Comparison of ENCODE assay signal across 9 mouse cellular contexts in genomic region chr15:80225796-80226195, GRCm38 (mm10). TPM values are rescaled to one million over a fixed set of nuclear protein-coding genes. Genes with fewer than 3 reads are reported as not detected.
DNase-seq lines count a peak whose midpoint lies in the region; ATAC-seq lines count a peak whose summit lies in the region.
"Had no signal": no experiment of that assay in that cellular context is flagged by ENCODE, and none has a peak within 500 bp of the region (broad histone marks: within the 10 kb centered on the region; RNA-seq: fewer than 3 reads in every experiment).

No protein-coding gene starts in this region.

- H3K36me3 ChIP-seq in hindbrain, embryonic 14.5 days (replicated peaks; ENCODE audit: control insufficient read depth, insufficient read depth), result no peaks in the 10 kb centered on the region
- no peaks in the 10 kb centered on the region for H3K36me3 ChIP-seq in hindbrain, embryonic 13.5 days
- no peaks in the 10 kb centered on the region for H3K36me3 ChIP-seq in embryonic facial prominence, embryonic 11.5 days (replicated peaks; ENCODE audit: control insufficient read depth, insufficient read depth, low read depth, low read length)
- H3K36me3 ChIP-seq in limb, embryonic 10.5 days, result no peaks in the 10 kb centered on the region

- H3K27ac ChIP-seq in hindbrain, embryonic 14.5 days, result no peak overlapping the region
- H3K27ac ChIP-seq in hindbrain, embryonic 13.5 days, result no peak overlapping the region
- no peak overlapping the region for H3K27ac ChIP-seq in embryonic facial prominence, embryonic 11.5 days (replicated peaks; ENCODE audit: low read depth, low read length)
- H3K27ac ChIP-seq in limb, embryonic 10.5 days, result no peak overlapping the region

- no peaks in the 10 kb centered on the region for H3K9me3 ChIP-seq in hindbrain, embryonic 14.5 days (ENCODE audit: control insufficient read depth, low read length)
- no peaks in the 10 kb centered on the region for H3K9me3 ChIP-seq in hindbrain, embryonic 13.5 days
- no peaks in the 10 kb centered on the region for H3K9me3 ChIP-seq in embryonic facial prominence, embryonic 11.5 days (replicated peaks; ENCODE audit: control insufficient read depth, low read length)
- no peaks in the 10 kb centered on the region for H3K9me3 ChIP-seq in limb, embryonic 10.5 days (replicated peaks)

- H3K4me2 ChIP-seq in hindbrain, embryonic 14.5 days (replicated peaks), result no peak overlapping the region
- H3K4me2 ChIP-seq in hindbrain, embryonic 13.5 days, result no peak overlapping the region
- no peak overlapping the region for H3K4me2 ChIP-seq in embryonic facial prominence, embryonic 11.5 days (ENCODE audit: low read depth, low read length)

- no peaks in the 10 kb centered on the region for H3K4me1 ChIP-seq in hindbrain, embryonic 14.5 days (replicated peaks; ENCODE audit: control insufficient read depth, insufficient read depth, low read length)
- peaks cover 5% of the 10 kb centered on the region; the same call in 1 of the 2 replicates for H3K4me1 ChIP-seq in hindbrain, embryonic 13.5 days (replicated peaks)
- no peaks in the 10 kb centered on the region for H3K4me1 ChIP-seq in embryonic facial prominence, embryonic 11.5 days (ENCODE audit: control insufficient read depth, insufficient read depth, low read length)
- H3K4me1 ChIP-seq in limb, embryonic 10.5 days, result no peaks in the 10 kb centered on the region

- H3K9ac ChIP-seq in hindbrain, embryonic 14.5 days, result no peak overlapping the region
- H3K9ac ChIP-seq in hindbrain, embryonic 13.5 days, result no peak overlapping the region
- no peak overlapping the region for H3K9ac ChIP-seq in embryonic facial prominence, embryonic 11.5 days (replicated peaks; ENCODE audit: low read length)

- H3K27me3 ChIP-seq in hindbrain, embryonic 14.5 days (ENCODE audit: control insufficient read depth, insufficient read depth, low read length), result no peaks in the 10 kb centered on the region
- no peaks in the 10 kb centered on the region for H3K27me3 ChIP-seq in hindbrain, embryonic 13.5 days
- no peaks in the 10 kb centered on the region for H3K27me3 ChIP-seq in embryonic facial prominence, embryonic 11.5 days (ENCODE audit: control insufficient read depth, insufficient read depth, low read length)
- no peaks in the 10 kb centered on the region for H3K27me3 ChIP-seq in limb, embryonic 10.5 days (ENCODE audit: low read depth, poor library complexity, severe bottlenecking)

- peak; percentile 45 for DNase-seq in hindbrain, embryonic 14.5 days (ENCODE audit: low spot score)
- DNase-seq in CD8-positive naive resting alpha-beta T cell, adult 2 months (ENCODE audit: low read depth in 2 of 2, low spot score in 2 of 2), result peak; percentile 56 to 67
- DNase-seq in adrenal gland, adult 2 months, result peak; percentile 48
- DNase-seq in embryonic facial prominence, embryonic 11.5 days (ENCODE audit: low spot score), result peak; percentile 69
- peak; percentile 72 for DNase-seq in limb, embryonic 10.5 days (ENCODE audit: low spot score)

- no peak for ATAC-seq in hindbrain, embryonic 14.5 days (ENCODE audit: low FRiP score)
- no peak for ATAC-seq in hindbrain, embryonic 13.5 days (ENCODE audit: low FRiP score)
- ATAC-seq in embryonic facial prominence, embryonic 11.5 days (replicated peaks; ENCODE audit: insufficient number of reproducible peaks, low FRiP score, low TSS enrichment, low read depth), result no peak
- ATAC-seq in neutrophil, adult 5-6 weeks (ENCODE audit: extremely low read depth, insufficient number of reproducible peaks, low FRiP score, poor library complexity, severe bottlenecking), result peak; percentile 68; the same call in 1 of the 2 replicates
- no peak for ATAC-seq in monocyte, adult 5-6 weeks (replicated peaks; ENCODE audit: insufficient number of reproducible peaks, low FRiP score, low TSS enrichment, poor library complexity, severe bottlenecking)

- 41% methylated on average over 2 of the region's 2 CpGs for WGBS in hindbrain, embryonic 14.5 days
- 46% methylated on average over 2 of the region's 2 CpGs for WGBS in hindbrain, embryonic 13.5 days
- WGBS in embryonic facial prominence, embryonic 11.5 days, result 48% methylated on average over 2 of the region's 2 CpGs
- WGBS in limb, embryonic 10.5 days, result 49% methylated on average over 2 of the region's 2 CpGs

- no peak overlapping the region for H3K4me3 ChIP-seq in hindbrain, embryonic 14.5 days (replicated peaks; ENCODE audit: low read length)
- no peak overlapping the region for H3K4me3 ChIP-seq in hindbrain, embryonic 13.5 days
- no peak overlapping the region for H3K4me3 ChIP-seq in embryonic facial prominence, embryonic 11.5 days (ENCODE audit: low read depth, low read length)
- H3K4me3 ChIP-seq in limb, embryonic 10.5 days, result no peak overlapping the region
- H3K4me3 ChIP-seq: erythroblast, embryonic 14.5 days had no signal

RNA-seq across cellular contexts. Expression of gene Mief1, which starts 8.0 kb away (rescaled TPM):
- 36.4 and 38.6 TPM in 2 replicates for polyA plus RNA-seq in hindbrain, embryonic 14.5 days (2014; fragmentation: Nextera tagmentation; extraction: Ambion mirVana)
- 36.9 and 37.7 TPM in 2 replicates for polyA plus RNA-seq in hindbrain, embryonic 13.5 days (2015; fragmentation: Nextera tagmentation; extraction: Ambion mirVana)
- total RNA-seq in adrenal gland, adult 2 months (2021), result 10 to 100 TPM; 38.7 to 47.7 TPM
- 17.1 and 17.8 TPM in 2 replicates for polyA plus RNA-seq in adrenal gland, adult 2 months (2012; rRNA removed)
- 35.7 and 36.7 TPM in 2 replicates for polyA plus RNA-seq in embryonic facial prominence, embryonic 11.5 days (2014; fragmentation: Nextera tagmentation; extraction: Ambion mirVana)
- 42.4 and 43.7 TPM in 2 replicates for polyA plus RNA-seq in limb, embryonic 10.5 days (2016; fragmentation: Nextera tagmentation; extraction: Ambion mirVana)
- total RNA-seq in neutrophil, adult 5-6 weeks (2017), result 36.0 and 37.5 TPM in 2 replicates
- 28.7 to 38.2 TPM (median 29.9 TPM) in 3 replicates for total RNA-seq in monocyte, adult 5-6 weeks (2017)

RNA-seq across cellular contexts. Expression of gene AC140267.1, which starts 9.8 kb away (rescaled TPM):
- not detected in 2 replicates for polyA plus RNA-seq in hindbrain, embryonic 14.5 days (2014; fragmentation: Nextera tagmentation; extraction: Ambion mirVana)
- polyA plus RNA-seq in hindbrain, embryonic 13.5 days (2015; fragmentation: Nextera tagmentation; extraction: Ambion mirVana), result not detected in 2 replicates
- total RNA-seq in adrenal gland, adult 2 months (2021), result 10 to 100 TPM in 1 of 2 experiments, 1 to 10 TPM in 1; 6.8 to 20.2 TPM
- polyA plus RNA-seq in adrenal gland, adult 2 months (2012; rRNA removed), result not detected in 2 replicates
- polyA plus RNA-seq in embryonic facial prominence, embryonic 11.5 days (2014; fragmentation: Nextera tagmentation; extraction: Ambion mirVana), result not detected in 2 replicates
- polyA plus RNA-seq in limb, embryonic 10.5 days (2016; fragmentation: Nextera tagmentation; extraction: Ambion mirVana), result not detected in 2 replicates
- not detected in 2 replicates for total RNA-seq in neutrophil, adult 5-6 weeks (2017)
- not detected in 3 replicates for total RNA-seq in monocyte, adult 5-6 weeks (2017)
- polyA plus RNA-seq: erythroblast, embryonic 14.5 days had no signal

RNA-seq across cellular contexts. Expression of gene Atf4, which starts 29.2 kb away (rescaled TPM):
- 102 and 115 TPM in 2 replicates for polyA plus RNA-seq in hindbrain, embryonic 14.5 days (2014; fragmentation: Nextera tagmentation; extraction: Ambion mirVana)
- 115 and 118 TPM in 2 replicates for polyA plus RNA-seq in hindbrain, embryonic 13.5 days (2015; fragmentation: Nextera tagmentation; extraction: Ambion mirVana)
- 100 to 1,000 TPM; 144 to 366 TPM for total RNA-seq in adrenal gland, adult 2 months (2021)
- polyA plus RNA-seq in adrenal gland, adult 2 months (2012; rRNA removed), result 159 and 166 TPM in 2 replicates
- polyA plus RNA-seq in embryonic facial prominence, embryonic 11.5 days (2014; fragmentation: Nextera tagmentation; extraction: Ambion mirVana), result 120 and 123 TPM in 2 replicates
- 113 TPM in 2 replicates for polyA plus RNA-seq in limb, embryonic 10.5 days (2016; fragmentation: Nextera tagmentation; extraction: Ambion mirVana)
- 367 and 386 TPM in 2 replicates for total RNA-seq in neutrophil, adult 5-6 weeks (2017)
- total RNA-seq in monocyte, adult 5-6 weeks (2017), result 446 to 519 TPM (median 465 TPM) in 3 replicates

RNA-seq across cellular contexts. Expression of gene Rps19bp1, which starts 38.3 kb away (rescaled TPM):
- polyA plus RNA-seq in hindbrain, embryonic 14.5 days (2014; fragmentation: Nextera tagmentation; extraction: Ambion mirVana), result 75.0 and 83.7 TPM in 2 replicates
- polyA plus RNA-seq in hindbrain, embryonic 13.5 days (2015; fragmentation: Nextera tagmentation; extraction: Ambion mirVana), result 74.7 and 75.9 TPM in 2 replicates
- 10 to 100 TPM; 41.8 to 45.8 TPM for total RNA-seq in adrenal gland, adult 2 months (2021)
- 20.0 and 21.3 TPM in 2 replicates for polyA plus RNA-seq in adrenal gland, adult 2 months (2012; rRNA removed)
- polyA plus RNA-seq in embryonic facial prominence, embryonic 11.5 days (2014; fragmentation: Nextera tagmentation; extraction: Ambion mirVana), result 81.3 and 83.1 TPM in 2 replicates
- 70.0 and 75.5 TPM in 2 replicates for polyA plus RNA-seq in limb, embryonic 10.5 days (2016; fragmentation: Nextera tagmentation; extraction: Ambion mirVana)
- 6.2 and 12.2 TPM in 2 replicates for total RNA-seq in neutrophil, adult 5-6 weeks (2017)
- total RNA-seq in monocyte, adult 5-6 weeks (2017), result 10.6 to 23.0 TPM (median 13.2 TPM) in 3 replicates

RNA-seq across cellular contexts. Expression of gene Mgat3, which starts 52.3 kb away (rescaled TPM):
- polyA plus RNA-seq in hindbrain, embryonic 14.5 days (2014; fragmentation: Nextera tagmentation; extraction: Ambion mirVana), result 22.3 and 24.5 TPM in 2 replicates
- polyA plus RNA-seq in hindbrain, embryonic 13.5 days (2015; fragmentation: Nextera tagmentation; extraction: Ambion mirVana), result 12.2 and 13.0 TPM in 2 replicates
- total RNA-seq in adrenal gland, adult 2 months (2021), result 10 to 100 TPM in 1 of 2 experiments, 1 to 10 TPM in 1; 7.6 to 12.4 TPM
- 8.1 and 8.2 TPM in 2 replicates for polyA plus RNA-seq in adrenal gland, adult 2 months (2012; rRNA removed)
- 9.9 and 10.5 TPM in 2 replicates for polyA plus RNA-seq in embryonic facial prominence, embryonic 11.5 days (2014; fragmentation: Nextera tagmentation; extraction: Ambion mirVana)
- polyA plus RNA-seq in limb, embryonic 10.5 days (2016; fragmentation: Nextera tagmentation; extraction: Ambion mirVana), result 4.0 and 5.3 TPM in 2 replicates
- 0.12 and 0.23 TPM in 2 replicates for total RNA-seq in neutrophil, adult 5-6 weeks (2017)
- 0.19 TPM in 1 of 3 replicates, not detected in the others for total RNA-seq in monocyte, adult 5-6 weeks (2017)
- polyA plus RNA-seq: erythroblast, embryonic 14.5 days had no signal
